Mouse (Mus musculus): ENCODE data around the gene Trim44.

DNA sequence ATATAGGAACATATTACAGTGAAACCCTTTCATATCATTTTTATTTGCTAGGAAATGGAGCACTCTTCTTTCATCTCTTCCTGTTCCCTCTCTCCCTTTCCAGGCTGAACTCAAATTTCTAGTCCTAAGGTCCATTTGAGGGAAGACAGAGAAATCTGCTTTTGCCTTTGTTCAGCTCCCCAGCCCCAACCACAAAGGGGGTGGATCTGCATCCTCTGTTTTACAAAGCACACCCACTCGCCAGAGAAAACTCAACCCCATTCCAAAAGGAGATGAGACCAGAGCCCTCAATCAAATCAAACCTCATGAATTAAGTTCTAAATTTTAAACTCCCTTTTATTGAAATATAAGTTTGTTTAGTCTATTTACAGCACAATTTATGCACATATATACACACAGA lies 41.4 kb upstream of the Trim44 start:
- no peak for TF ChIP-seq GATA1 (IDR thresholded peaks at IDR 0.05; ENCODE audit: low read length)
- TF ChIP-seq TAL1 (IDR thresholded peaks at IDR 0.05; ENCODE audit: low read length) = no peak

Data from erythroblast, embryonic 14.5 days (primary cell).